Mouse (Mus musculus): Measurements from ENCODE around the gene Plin1.

The Plin1 gene

DNA sequence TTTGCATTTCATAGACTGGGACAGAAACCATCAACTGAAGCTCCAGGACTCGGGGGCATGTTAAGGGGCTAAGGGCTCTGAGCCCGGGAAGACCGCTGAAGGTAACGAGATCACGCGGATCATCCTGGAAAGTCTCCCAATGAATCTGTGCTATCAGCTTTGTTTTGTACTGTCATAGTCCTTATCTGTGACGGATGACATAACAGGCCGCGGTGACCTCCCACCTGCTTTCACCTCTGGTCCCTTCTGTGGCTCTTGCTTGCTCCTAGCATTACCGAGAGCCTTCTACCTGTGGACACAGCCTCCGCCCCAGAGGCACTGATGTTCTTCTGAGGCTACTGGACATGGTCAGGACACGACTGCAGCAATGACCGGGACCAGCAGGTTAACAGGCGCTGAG is 3.8 kb upstream of the Plin1 start:
- no peak for DNase-seq (ENCODE audit: low read depth, low spot score)

DNA sequence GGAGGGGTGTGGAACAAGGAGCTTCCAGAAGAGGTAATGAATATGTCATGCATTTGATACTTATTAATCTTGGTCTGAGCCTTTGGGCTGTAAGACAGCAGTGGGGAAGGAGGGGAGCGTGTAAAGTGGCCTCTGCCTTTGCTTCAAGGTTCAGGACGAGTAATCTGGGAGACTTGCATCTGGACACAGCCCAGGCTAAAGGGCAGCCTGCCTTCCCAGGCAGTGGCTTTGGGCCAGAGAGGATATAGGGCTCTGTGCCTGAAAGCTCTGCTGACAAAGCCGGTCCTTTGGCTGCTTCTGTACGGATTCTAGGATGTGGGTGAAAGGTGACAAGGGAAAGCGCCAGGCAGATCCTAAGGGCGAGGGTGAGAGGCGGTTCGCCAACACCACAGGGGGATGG is 1.9 kb upstream of the Plin1 start:
- peak; percentile 57 for DNase-seq (ENCODE audit: low read depth, low spot score)

DNA sequence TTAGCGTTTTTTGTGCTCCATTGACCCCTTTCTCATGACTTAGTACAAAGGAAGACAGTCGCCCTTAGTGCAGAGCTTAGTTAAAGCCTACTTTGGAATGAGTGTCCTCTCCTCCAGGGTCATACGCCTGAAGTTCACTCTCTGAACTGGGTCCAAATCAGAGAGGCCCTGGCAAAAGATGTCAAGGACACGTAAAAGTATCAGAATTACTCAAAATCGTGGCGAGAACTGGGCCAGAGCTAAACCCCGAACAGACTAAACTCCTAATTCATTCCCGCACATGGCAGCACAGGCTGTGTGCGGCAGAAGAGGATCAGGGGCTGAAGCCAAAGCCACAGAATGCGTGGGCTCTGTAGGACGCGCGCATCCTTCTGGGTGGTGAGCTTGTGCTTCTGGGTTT is 1.3 kb downstream of the Plin1 start:
- DNase-seq (ENCODE audit: low read depth, low spot score), result no peak

DNA sequence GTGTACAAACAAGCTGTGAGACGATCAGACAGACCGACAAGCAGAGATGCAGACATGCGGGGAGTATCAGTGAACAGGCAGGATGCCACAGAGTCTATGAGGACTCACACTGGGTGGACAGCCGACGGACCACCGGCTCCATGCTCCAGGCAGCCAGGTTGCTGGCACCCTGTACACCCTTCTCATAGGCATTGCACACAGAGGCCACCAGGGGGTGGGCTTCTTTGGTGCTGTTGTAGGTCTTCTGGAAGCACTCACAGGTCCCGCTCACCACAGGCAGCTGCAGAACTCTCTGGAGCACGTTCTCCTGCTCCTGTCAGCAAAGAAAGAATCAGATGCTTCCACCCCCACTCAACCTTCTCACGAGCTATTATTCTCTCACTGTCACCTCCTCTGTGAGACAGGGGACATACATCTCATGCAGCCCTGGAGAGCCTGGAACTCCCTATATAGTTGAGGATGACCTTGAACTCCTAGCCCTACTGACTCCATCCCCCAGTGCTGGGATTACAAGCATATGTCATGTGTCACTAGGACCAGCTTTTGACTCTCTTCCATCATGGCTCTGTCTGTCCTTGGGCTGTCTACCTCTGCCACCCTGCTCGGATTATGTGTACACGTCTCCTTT is 2.8 kb downstream of the Plin1 start:
- DNase-seq (ENCODE audit: low read depth, low spot score), result no peak

DNA sequence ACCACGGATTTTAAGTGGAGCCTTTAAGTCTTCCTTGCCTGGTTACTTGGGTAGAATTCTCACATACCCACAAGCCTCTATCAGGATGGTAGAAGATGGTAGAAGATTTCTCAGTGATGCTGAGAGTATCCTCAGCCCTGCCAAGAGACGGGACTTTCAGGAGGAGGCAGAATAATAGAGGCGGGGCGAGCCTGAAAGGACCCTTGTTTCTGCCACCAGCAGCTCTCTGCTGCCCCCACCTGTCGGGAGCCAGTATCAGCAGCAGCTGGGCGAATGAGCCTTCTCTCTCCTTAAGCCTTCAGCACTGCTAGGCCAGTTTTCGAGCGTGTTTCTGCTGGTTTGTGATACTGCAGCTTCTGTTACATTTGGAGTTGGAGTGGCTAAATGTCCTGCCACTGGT is 3.5 kb downstream of the Plin1 start:
- DNase-seq (ENCODE audit: low read depth, low spot score), result no peak

DNA sequence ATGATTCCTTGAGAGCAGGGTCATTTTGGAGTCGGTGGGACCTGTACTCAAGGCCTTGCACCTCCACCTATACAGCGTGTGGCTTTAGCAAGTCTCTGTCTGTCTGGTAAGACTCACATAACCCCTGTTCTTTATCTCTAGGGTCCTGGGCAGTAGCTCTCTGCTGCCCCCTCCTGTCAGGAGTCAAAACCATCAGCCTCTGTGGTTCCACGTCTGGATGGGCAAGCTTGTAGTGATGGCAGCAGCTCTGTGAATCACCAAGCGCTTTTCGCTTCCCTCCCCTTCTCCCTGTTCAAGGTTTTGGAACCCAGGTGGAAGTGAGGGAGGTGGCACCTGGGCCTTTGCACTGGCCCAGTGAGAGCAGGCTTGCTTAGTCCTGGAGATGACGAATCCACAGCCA is 4.5 kb downstream of the Plin1 start:
- no peak for DNase-seq (ENCODE audit: low read depth, low spot score)

DNA sequence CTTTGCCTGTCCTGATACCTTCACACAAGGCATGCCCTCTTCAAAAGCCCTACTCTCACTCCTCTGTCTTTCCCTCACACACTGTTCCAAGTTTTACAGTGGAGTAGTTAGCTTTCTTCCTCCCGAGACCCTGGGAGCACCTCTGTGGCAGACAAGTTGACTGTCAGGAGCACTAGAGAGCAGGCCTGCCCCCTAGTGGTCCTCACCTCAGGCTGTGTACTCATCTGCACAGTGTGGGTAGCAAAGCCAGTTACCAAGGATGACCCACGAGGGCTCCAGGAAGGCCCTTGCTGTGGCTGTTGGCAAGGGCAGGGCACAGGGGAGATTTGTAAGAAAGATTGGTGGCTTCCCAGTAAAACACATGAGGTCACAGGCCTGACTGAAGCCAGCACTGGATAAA is 5.6 kb downstream of the Plin1 start:
- DNase-seq (ENCODE audit: low read depth, low spot score), result no peak

DNA sequence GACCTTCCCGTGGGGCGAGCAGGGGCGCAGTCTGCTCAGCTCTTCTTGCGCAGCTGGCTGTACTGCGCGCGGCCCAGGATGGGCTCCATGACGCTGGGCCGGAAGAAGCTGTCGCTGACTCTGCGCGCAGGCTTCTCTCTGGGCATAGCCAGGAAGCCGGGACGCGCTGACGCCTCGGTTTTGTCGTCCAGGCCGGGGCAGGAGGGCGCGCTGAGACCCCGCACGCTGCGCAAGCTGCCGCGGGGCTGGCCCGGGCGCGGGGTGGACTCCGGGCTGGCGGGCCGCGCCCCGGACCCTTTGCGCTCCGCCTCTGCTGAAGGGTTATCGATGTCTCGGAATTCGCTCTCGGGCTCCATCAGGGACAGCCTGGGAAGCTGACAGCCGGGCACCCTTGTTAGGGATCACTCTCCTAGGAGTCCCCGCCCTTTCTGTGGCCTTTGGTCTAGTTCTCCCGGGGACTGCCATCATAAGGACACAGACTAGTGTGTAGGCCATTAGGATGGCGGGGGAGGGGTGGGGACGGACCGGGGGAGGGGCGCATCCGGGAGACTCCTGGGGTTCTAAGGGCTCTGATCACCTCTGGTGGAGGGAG is 11.2 kb downstream of the Plin1 start:
- no peak for DNase-seq (ENCODE audit: low read depth, low spot score)

DNA sequence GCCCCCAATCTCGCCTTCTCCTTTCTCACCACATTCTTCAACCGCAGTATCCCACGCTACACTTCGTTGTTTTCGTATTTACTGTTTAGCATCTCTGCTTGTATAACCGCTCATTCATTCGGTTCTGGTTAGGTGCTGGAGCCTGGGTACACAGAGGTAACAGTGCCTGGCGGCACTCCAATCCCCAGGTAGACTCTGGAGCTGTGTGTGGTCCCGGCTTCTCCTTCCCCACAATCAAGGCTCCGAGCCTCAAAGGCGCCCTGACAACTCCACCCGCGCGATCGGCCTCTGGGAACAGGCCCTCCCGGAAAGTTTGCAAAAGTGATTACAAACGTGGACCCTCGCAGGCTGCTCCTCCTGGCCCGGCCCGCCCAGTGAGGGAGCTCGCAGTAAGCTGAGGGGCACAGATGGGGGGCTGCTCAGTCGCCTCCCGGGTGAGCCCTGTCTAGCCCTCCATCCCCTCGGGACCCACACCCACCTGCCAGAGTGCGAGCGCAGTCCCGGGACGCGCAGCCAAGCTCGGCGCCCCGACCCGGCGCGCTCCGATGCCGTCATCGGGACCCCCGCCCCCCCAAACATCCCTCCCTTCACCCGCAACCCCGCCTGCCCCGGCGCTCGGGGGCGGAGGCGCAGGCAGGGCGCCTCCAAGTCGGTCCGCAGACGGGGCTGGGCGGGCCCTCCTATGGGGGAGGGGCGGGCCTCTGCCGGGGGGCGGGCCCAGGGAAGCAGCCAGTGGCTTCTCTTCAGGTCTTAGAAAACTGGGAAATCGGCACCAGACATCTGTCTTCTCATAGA is 17.3 kb downstream of the Plin1 start, which contains the start of gene Kif7:
Kif7 (minus strand) TSS at position 534 of the 795 bp plus-strand sequence.
- DNase-seq (ENCODE audit: low read depth, low spot score), result no peak

DNA sequence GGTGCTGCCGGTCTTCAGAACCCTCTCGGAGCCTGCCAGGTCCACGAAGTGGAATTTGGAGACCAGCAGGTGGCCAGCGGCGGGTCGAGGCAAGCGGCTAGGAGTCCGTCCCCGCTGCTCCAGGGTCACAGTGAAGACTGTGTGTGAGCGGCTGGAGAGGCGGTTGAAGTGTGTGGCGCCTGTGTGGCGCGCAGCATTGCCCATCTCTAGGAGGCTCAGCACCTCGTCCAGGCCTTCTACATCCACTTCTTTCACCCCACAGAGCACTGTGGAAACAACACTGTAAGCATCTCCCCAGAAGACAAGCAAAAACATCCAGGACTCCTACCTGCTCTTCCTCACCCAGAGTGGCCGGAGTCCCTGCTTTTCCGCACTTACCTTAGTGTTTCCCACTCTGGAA is 21.9 kb downstream of the Plin1 start:
- no peak for DNase-seq (ENCODE audit: low read depth, low spot score)

DNA sequence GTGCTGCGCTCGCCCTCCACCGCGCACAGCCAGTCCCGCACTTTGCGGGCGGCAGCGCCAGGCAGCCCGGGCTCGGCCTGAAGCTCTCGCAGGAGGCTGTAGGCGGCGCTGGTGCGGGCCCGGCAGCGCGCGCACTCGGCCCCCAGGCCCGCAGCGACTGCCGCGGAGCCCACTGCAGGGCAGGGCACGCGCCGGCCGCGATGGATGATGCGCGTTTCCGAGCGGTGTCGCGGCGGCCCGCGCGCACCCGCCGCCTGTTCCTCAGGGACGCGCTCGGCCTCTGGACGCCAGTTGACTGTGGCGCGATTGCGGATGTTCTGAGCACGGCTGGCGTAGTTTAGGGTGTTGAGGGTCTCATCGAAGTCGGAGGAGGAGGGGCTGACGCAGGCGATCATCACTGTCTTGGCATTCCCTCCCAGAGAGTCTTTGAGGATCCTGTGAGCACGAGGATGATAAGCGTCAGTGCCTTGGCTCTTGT is 22.5 kb downstream of the Plin1 start:
- no peak for DNase-seq (ENCODE audit: low read depth, low spot score)

DNA sequence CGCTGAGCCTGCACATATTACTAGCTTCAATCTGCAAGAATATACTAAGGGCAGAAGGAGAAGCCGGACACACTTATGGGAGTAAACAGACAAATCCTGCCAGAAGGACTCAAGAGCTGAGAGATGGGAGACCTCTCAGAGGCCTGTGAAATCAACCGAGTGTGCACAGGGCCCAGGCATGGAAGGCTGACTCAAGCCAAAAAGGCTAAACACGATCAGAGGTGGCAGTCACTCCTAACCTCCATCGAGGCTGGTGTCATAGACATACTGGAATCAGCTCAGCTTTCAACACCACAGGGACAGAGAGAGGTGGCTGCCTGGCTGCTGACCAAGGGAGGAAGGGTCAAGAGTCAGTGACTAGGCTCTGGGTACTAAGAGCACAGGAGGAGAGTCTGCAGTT is 27.5 kb downstream of the Plin1 start:
- no peak for DNase-seq (ENCODE audit: low read depth, low spot score)

DNA sequence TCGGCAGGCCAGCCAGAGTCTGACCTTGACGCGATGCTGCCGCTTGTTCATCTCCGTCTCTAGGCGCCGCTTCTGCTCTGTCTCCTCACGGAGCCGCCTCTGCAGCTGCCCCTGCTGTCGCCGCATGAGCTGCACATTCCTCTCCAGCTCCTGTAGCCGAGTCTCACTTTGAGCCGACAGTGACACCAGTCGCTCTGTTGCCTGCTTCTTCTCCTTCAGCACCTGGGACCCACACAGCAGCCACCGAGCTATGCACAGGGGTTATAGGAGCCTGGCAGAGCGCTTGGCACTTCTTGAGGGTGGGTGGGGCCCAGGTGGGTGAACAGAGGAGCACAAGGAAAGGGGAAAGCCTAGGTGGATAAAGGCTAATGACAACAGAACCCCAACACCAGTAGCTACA is 29.9 kb downstream of the Plin1 start:
- no peak for DNase-seq (ENCODE audit: low read depth, low spot score)

DNA sequence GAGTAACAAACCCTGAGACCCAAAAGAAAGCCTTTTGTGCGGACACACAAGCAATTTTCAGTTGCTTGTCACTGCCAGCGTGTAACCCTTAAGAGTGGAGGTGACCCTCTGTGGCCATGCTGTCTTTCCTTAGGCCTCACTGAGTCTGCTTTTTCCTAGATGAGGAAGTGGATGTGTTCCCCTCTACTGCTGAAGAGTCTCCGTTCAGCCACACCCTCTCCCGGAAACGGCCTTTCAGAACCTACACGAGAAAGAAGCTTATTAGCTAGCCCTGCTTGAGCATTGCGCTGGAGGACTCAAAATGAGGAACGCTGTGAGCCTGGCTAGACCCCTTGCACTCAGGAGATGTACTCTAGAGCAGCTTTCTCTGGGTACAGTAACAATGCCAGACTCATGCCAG is 36.2 kb downstream of the Plin1 start:
- DNase-seq (ENCODE audit: low read depth, low spot score), result no peak

DNA sequence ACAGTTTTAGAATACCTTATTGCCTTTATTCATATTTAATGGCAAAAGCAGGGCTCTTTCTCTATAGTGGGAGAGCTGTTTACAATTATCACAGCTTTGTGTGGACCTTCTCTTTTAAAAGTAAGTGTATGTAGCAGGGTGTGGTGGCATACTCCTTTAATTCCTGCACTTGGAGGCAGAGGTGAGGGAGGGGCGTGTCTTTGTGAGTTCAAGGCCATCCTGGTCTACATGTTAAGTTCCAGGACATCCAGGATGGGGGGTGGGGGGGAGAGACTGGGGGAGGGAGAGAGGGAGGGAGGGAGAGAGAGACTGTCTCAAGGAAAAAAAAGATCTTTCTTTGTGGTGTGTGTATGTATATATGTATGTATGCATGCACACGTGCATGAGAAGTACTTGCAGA is 52.5 kb downstream of the Plin1 start:
- DNase-seq (ENCODE audit: low read depth, low spot score), result no peak

DNA sequence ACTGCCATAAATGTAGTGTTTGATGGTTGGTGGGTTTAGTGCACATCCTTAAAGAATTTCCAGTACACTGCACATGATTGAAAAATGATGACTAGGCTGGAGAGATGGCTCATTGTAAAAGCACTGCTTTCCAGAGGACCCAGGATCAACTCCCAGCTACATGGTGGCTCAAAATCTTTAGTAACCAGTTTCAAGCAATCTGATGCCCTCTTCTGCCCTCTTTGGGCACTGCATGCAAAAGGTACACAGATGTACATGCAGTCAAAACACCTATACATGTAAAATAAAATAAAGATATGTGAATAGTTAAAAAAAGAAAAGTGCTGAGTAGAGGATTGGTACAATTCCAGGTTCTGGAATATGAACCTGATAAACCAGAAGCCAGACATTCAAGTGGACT is 53.5 kb downstream of the Plin1 start:
- DNase-seq (ENCODE audit: low read depth, low spot score), result no peak

DNA sequence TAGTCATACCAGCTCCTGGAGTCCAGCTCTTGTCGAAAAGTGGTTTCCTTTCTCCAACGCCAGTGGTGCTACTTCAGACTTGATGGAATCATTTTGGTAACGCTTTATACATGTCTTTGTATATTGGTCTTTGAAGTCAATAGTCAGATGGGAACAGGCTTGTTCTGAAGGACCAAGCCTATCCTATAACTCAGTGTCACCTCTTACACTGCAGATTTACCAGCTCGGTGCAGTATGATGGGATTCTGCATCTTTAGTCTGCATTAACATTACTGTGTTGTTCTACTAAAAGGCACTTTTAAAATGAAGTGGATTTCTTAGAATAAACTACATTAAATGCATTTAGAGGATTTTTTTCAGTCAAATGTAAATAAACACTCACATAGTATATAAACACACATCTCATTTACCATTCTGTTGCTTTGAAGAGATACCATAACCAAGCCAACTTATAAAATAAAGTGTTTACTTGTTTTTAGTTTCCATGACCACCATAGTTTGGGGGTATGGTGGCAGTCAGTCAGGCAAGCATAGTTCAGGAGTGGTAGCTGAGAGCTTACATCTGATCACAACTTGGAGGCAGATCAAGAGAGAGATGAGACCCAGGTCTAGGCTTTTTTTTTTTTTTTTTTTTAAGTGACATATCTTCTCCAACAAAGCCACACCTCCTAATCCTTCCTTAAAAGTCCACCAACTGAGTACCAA is 61.7 kb downstream of the Plin1 start:
- DNase-seq (ENCODE audit: low read depth, low spot score), result no peak

Data from skeletal muscle tissue, adult 2 months (tissue).